Mouse (Mus musculus) bone marrow, adult 2 months (tissue): ENCODE data around the gene Pnpla6. TPM values are rescaled to one million over a fixed set of nuclear protein-coding genes. Genes with fewer than 3 reads are reported as not detected.

Experiments
- H3K27ac ChIP-seq: fragments of 200-500 bp; 2 replicates; pipeline ENCODE4 v1.5.1; 2012; ENCODE audit warnings: low read depth, mild to moderate bottlenecking, control low read depth, inconsistent platforms, low read length; ENCODE audit not compliant: control insufficient read depth, poor library complexity, insufficient read depth
- H3K4me1 ChIP-seq: fragments of 200-500 bp; 2 replicates; pipeline ENCODE4 v1.6.1; 2011; ENCODE audit warnings: low read length; ENCODE audit not compliant: control insufficient read depth, insufficient read depth
- H3K4me3 ChIP-seq: fragments of 200-500 bp; replicated peaks from 2 replicates; pipeline ENCODE3; 2011; ENCODE audit warnings: mild to moderate bottlenecking, low read depth, low read length, control low read depth; ENCODE audit not compliant: control insufficient read depth
- CTCF ChIP-seq: fragments of 200-500 bp; IDR thresholded peaks from 2 replicates; pipeline ENCODE4 v1.5.1; 2011; ENCODE audit warnings: low read length, control low read depth; ENCODE audit not compliant: control insufficient read depth, insufficient read depth
- POLR2A ChIP-seq: fragments of 200-500 bp; IDR thresholded peaks from 2 replicates; pipeline ENCODE4 v1.6.1; 2011; ENCODE audit warnings: low read depth, mild to moderate bottlenecking, control low read depth, low read length, borderline replicate concordance; ENCODE audit not compliant: control insufficient read depth
- WGBS: fragments of 180-500 bp; shearing (Covaris S2); methylation state at CpG from one replicate; pipeline ENCODE4 v1.1.7; 2018; 5-methylcytosine and 5-hydroxymethylcytosine counted together
- polyA plus RNA-seq: library from polyadenylated mRNA; stranded (reverse); fragments of >200 nt; gene quantifications from 2 replicates; pipeline ENCODE4 v1.2.4, GENCODE M21; 2011; ENCODE audit warnings: low replicate concordance; ENCODE audit not compliant: missing spikeins, insufficient read depth, insufficient read length

Gene Pnpla6
- polyA plus RNA-seq, 1 experiment, result 52.7 TPM

- WGBS, result under 1% methylated on average over 36 of the region's 36 CpGs
- H3K4me1 ChIP-seq, result no peaks in the 10 kb centered on the region; the same call in 1 of the 2 replicates
- H3K27ac ChIP-seq, result peak overlapping the region; percentile 44
- peak overlapping the region; percentile 80 for H3K4me3 ChIP-seq
- TF ChIP-seq POLR2A, result peak; percentile 15; the same call in 1 of the 2 replicates
- TF ChIP-seq CTCF, result no peak
These were observed 1.4 kb downstream of the Pnpla6 start for GRCm38 (mm10) chr8:3516450-3517116.

- WGBS, result 1% methylated on average over 16 of the region's 16 CpGs
- H3K4me3 ChIP-seq, result peak overlapping the region; percentile 80
- peak overlapping the region; percentile 9; the same call in 1 of the 2 replicates for H3K27ac ChIP-seq
- no peak for TF ChIP-seq CTCF
- TF ChIP-seq POLR2A, result no peak
- H3K4me1 ChIP-seq, result no peaks in the 10 kb centered on the region; the same call in 1 of the 2 replicates
These were observed 1.9 kb downstream of the Pnpla6 start for GRCm38 (mm10) chr8:3517117-3517495.

- TF ChIP-seq POLR2A (no peak), CTCF (no peak)
- no peaks in the 10 kb centered on the region; the same call in 1 of the 2 replicates for H3K4me1 ChIP-seq
- 72% methylated on average over 13 of the region's 13 CpGs for WGBS
- peak overlapping the region; percentile 86 for H3K27ac ChIP-seq
- no peak overlapping the region for H3K4me3 ChIP-seq
These were observed 7.0 kb downstream of the Pnpla6 start for GRCm38 (mm10) chr8:3522007-3522697.

GRCm38 (mm10) chr8:3530816-3531215 is 15.6 kb downstream of the Pnpla6 start:
- Histone ChIP-seq H3K4me1 (no peaks in the 10 kb centered on the region), H3K27ac (no peak overlapping the region), H3K4me3 (no peak overlapping the region)
- TF ChIP-seq CTCF (no peak), POLR2A (no peak)
- WGBS, result 62% methylated on average over 5 of the region's 5 CpGs

GRCm38 (mm10) chr8:3531936-3532335 is 16.8 kb downstream of the Pnpla6 start:
- 92% methylated on average over 18 of the region's 18 CpGs for WGBS
- H3K4me3 ChIP-seq, result no peak overlapping the region
- TF ChIP-seq POLR2A, result no peak
- no peak for TF ChIP-seq CTCF
- H3K27ac ChIP-seq, result no peak overlapping the region
- H3K4me1 ChIP-seq, result no peaks in the 10 kb centered on the region

GRCm38 (mm10) chr8:3536053-3536841 is 21.1 kb downstream of the Pnpla6 start:
- TF ChIP-seq CTCF (no peak), POLR2A (no peak)
- H3K4me1 ChIP-seq, result no peaks in the 10 kb centered on the region
- WGBS, result 66% methylated on average over 15 of the region's 15 CpGs
- no peak overlapping the region for H3K4me3 ChIP-seq
- H3K27ac ChIP-seq, result no peak overlapping the region

- Histone ChIP-seq H3K4me3 (no peak overlapping the region), H3K4me1 (no peaks in the 10 kb centered on the region), H3K27ac (no peak overlapping the region)
- no peak for TF ChIP-seq CTCF
- TF ChIP-seq POLR2A, result no peak
- 97% methylated on average over 9 of the region's 9 CpGs for WGBS
These were observed 21.8 kb downstream of the Pnpla6 start for GRCm38 (mm10) chr8:3536940-3537339.

GRCm38 (mm10) chr8:3537666-3538065 is 22.5 kb downstream of the Pnpla6 start:
- WGBS, result 96% methylated on average over 26 of the region's 26 CpGs
- H3K27ac ChIP-seq, result no peak overlapping the region
- no peak for TF ChIP-seq POLR2A
- TF ChIP-seq CTCF, result no peak

More at GRCm38 (mm10) chr8:3537666-3538065, 22.5 kb downstream of the Pnpla6 start:
- Histone ChIP-seq H3K4me3 (no peak overlapping the region), H3K4me1 (no peaks in the 10 kb centered on the region)
